Mouse (Mus musculus) hindbrain, embryonic 11.5 days (tissue): ENCODE data around the gene Sox11. TPM values are rescaled to one million over a fixed set of nuclear protein-coding genes. Genes with fewer than 3 reads are reported as not detected.

Experiments used
- ATAC-seq: fragments of 200-750 bp; cut with Nextera tagmentation; 2 replicates; pipeline ENCODE4 v1.8.0; 2017; ENCODE audit warnings: mild to moderate bottlenecking, moderate TSS enrichment, moderate library complexity; ENCODE audit not compliant: low FRiP score
- DNase-seq: peaks from one replicate; pipeline ENCODE4 v3.0.0-alpha.2; 2015; ENCODE audit warnings: low spot score
- H3K27ac ChIP-seq: fragments of 300-500 bp; sonication (generic); 2 replicates; pipeline ENCODE4 v1.5.1; 2014; ENCODE audit warnings: mild to moderate bottlenecking, low read depth, low read length
- H3K27me3 ChIP-seq: fragments of 300-500 bp; sonication (generic); 2 replicates; pipeline ENCODE4 v1.6.1; 2014; ENCODE audit warnings: mild to moderate bottlenecking, low read length, moderate library complexity, mixed read lengths; ENCODE audit not compliant: control insufficient read depth, insufficient read depth
- H3K36me3 ChIP-seq: fragments of 300-500 bp; sonication (generic); 2 replicates; pipeline ENCODE4 v1.6.1; 2014; ENCODE audit warnings: mild to moderate bottlenecking, low read length, moderate library complexity, mixed read lengths; ENCODE audit not compliant: control insufficient read depth, insufficient read depth
- H3K4me1 ChIP-seq: fragments of 300-500 bp; sonication (generic); replicated peaks from 2 replicates; pipeline ENCODE4 v1.6.1; 2014; ENCODE audit warnings: low read length, mixed read lengths; ENCODE audit not compliant: control insufficient read depth, insufficient read depth
- H3K4me2 ChIP-seq: fragments of 300-500 bp; sonication (generic); replicated peaks from 2 replicates; pipeline ENCODE4 v1.6.1; 2014; ENCODE audit warnings: mild to moderate bottlenecking, low read depth, low read length
- H3K4me3 ChIP-seq: fragments of 300-500 bp; sonication (generic); 2 replicates; pipeline ENCODE4 v1.5.1; 2014; ENCODE audit warnings: low read depth, low read length
- H3K9ac ChIP-seq: fragments of 300-500 bp; sonication (generic); 2 replicates; pipeline ENCODE4 v1.6.1; 2014; ENCODE audit warnings: low read depth, low read length
- H3K9me3 ChIP-seq: fragments of 300-500 bp; sonication (generic); 2 replicates; pipeline ENCODE4 v1.6.1; 2016; ENCODE audit warnings: low read length; ENCODE audit not compliant: control insufficient read depth
- WGBS: fragments of 180-500 bp; shearing (Covaris S2); extraction: QIAGEN DNeasy Blood & Tissue Kit; methylation state at CpG from one replicate; pipeline ENCODE4 v1.1.7; 2014; 5-methylcytosine and 5-hydroxymethylcytosine counted together
- polyA plus RNA-seq: library from polyadenylated mRNA; unstranded; fragments of >200 nt; fragmentation: Nextera tagmentation; extraction: Ambion mirVana; gene quantifications from 2 replicates; pipeline ENCODE4 v1.2.1, GENCODE M21; 2014

Gene Sox11
- polyA plus RNA-seq, 1 experiment from 2014 or later, result 786 TPM

GRCm38 (mm10) chr12:27294191-27294590 is 48.2 kb downstream of the Sox11 start:
- Histone ChIP-seq H3K4me1 (no peaks in the 10 kb centered on the region; the same call in 1 of the 2 replicates), H3K36me3 (no peaks in the 10 kb centered on the region), H3K9ac (no peak overlapping the region), H3K9me3 (no peaks in the 10 kb centered on the region), H3K4me2 (no peak overlapping the region), H3K27me3 (no peaks in the 10 kb centered on the region), H3K27ac (peak overlapping the region; percentile 68), H3K4me3 (no peak overlapping the region)
- WGBS, result 26% methylated on average over 1 of the region's 1 CpGs
- ATAC-seq (no peak), DNase-seq (no peak)

GRCm38 (mm10) chr12:27293736-27294135 is 48.6 kb downstream of the Sox11 start:
- Histone ChIP-seq H3K4me2 (no peak overlapping the region), H3K9ac (no peak overlapping the region), H3K9me3 (no peaks in the 10 kb centered on the region), H3K27ac (peak overlapping the region; percentile 68), H3K36me3 (no peaks in the 10 kb centered on the region), H3K4me3 (no peak overlapping the region), H3K4me1 (no peaks in the 10 kb centered on the region; the same call in 1 of the 2 replicates), H3K27me3 (no peaks in the 10 kb centered on the region)
- peak; percentile 53; the same call in 1 of the 2 replicates for ATAC-seq
- WGBS, result 49% methylated on average over 10 of the region's 10 CpGs
- peak; percentile 21 for DNase-seq

- Histone ChIP-seq H3K27me3 (no peaks in the 10 kb centered on the region), H3K9ac (no peak overlapping the region), H3K4me3 (no peak overlapping the region), H3K36me3 (no peaks in the 10 kb centered on the region), H3K9me3 (no peaks in the 10 kb centered on the region), H3K27ac (peak overlapping the region; percentile 68), H3K4me1 (no peaks in the 10 kb centered on the region; the same call in 1 of the 2 replicates), H3K4me2 (no peak overlapping the region)
- DNase-seq, result no peak
- peak; percentile 70 for ATAC-seq
- 13% methylated on average over 1 of the region's 1 CpGs for WGBS
These were observed 49.2 kb downstream of the Sox11 start for GRCm38 (mm10) chr12:27293208-27293607.
